Mouse (Mus musculus): ENCODE results near the gene Dnajb2. TPM values are rescaled to one million over a fixed set of nuclear protein-coding genes. Genes with fewer than 3 reads are reported as not detected.
A peak's percentile ranks its signal among the peaks of the same experiment; 100 is the strongest.

The Dnajb2 gene
- total and polyA plus RNA-seq, 2 experiments from 2014 or later: 34.9 to 35.0 TPM

DNA sequence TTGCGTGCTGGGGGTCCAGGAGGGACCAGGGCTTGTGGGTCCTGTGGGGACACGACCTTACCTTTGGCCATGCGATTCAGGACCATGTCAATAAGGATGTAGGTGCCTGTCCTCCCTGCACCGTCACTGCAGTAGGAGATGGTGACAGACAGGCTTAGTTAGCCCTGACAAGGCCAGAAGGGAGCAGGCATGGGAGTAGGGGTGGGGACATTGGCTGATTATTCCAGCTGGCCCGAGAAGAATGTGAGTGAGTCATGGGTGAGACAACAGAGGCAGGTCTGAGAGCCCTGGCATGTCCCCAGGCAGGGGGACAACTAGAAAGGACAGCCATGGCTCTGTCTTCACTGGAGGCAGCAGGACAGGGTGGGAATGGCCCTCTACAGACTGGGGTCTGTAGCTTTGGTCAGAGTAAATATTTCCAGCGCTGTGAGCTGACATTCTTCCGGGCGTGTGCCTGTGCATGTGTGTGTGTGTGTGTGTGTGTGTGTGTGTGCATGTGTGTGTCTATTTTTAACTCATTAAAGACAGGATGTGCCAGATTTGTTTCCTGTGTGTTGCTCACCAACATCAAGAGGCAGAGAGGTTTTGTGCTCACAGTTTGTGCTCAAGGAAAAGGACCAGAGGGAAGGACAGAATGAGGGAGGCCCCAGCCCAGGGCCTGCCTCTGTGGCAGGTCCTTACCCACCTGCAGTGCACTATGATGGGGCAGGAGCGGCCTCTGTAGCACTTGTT lies 12.0 kb downstream of the Dnajb2 start:
- H3K9me3 ChIP-seq (replicated peaks; ENCODE audit: control insufficient read depth, low read length): no peaks in the 10 kb centered on the region
- H3K4me2 ChIP-seq (ENCODE audit: low read depth, low read length): no peak overlapping the region
- peak overlapping the region; percentile 28; the same call in 1 of the 2 replicates for H3K9ac ChIP-seq (replicated peaks; ENCODE audit: low read depth, low read length)
- peaks cover 26% of the 10 kb centered on the region for H3K4me1 ChIP-seq (ENCODE audit: control insufficient read depth, insufficient read depth)
- ATAC-seq (ENCODE audit: insufficient read depth, low read depth): peak; percentile 87
- H3K27me3 ChIP-seq (ENCODE audit: control insufficient read depth, insufficient read depth, low read length): no peaks in the 10 kb centered on the region
- peaks cover 13% of the 10 kb centered on the region for H3K36me3 ChIP-seq (replicated peaks; ENCODE audit: control insufficient read depth, insufficient read depth, low read length)
- DNase-seq (ENCODE audit: low spot score): peak; percentile 84
- 18% methylated on average over 9 of the region's 9 CpGs for WGBS
- H3K27ac ChIP-seq (ENCODE audit: low read depth): peak overlapping the region; percentile 95
- no peak overlapping the region for H3K4me3 ChIP-seq (ENCODE audit: low read depth, low read length)
- TF ChIP-seq EP300 (IDR thresholded peaks at IDR 0.05; ENCODE audit: low read depth) (no peak), CTCF (IDR thresholded peaks at IDR 0.05; ENCODE audit: low read depth) (no peak)

GRCm38 (mm10) chr1:75250498-75250897 lies 14.3 kb downstream of the Dnajb2 start:
- H3K4me2 ChIP-seq (ENCODE audit: low read depth, low read length): no peak overlapping the region
- H3K27me3 ChIP-seq (ENCODE audit: control insufficient read depth, insufficient read depth, low read length): no peaks in the 10 kb centered on the region
- no peaks in the 10 kb centered on the region for H3K9me3 ChIP-seq (replicated peaks; ENCODE audit: control insufficient read depth, low read length)
- peaks cover 26% of the 10 kb centered on the region for H3K4me1 ChIP-seq (ENCODE audit: control insufficient read depth, insufficient read depth)
- no peak overlapping the region for H3K4me3 ChIP-seq (ENCODE audit: low read depth, low read length)
- DNase-seq (ENCODE audit: low spot score): no peak
- 76% methylated on average over 3 of the region's 3 CpGs for WGBS
- no peak overlapping the region for H3K27ac ChIP-seq (ENCODE audit: low read depth)
- no peak for ATAC-seq (ENCODE audit: insufficient read depth, low read depth)
- no peaks in the 10 kb centered on the region for H3K36me3 ChIP-seq (replicated peaks; ENCODE audit: control insufficient read depth, insufficient read depth, low read length)
- no peak overlapping the region for H3K9ac ChIP-seq (replicated peaks; ENCODE audit: low read depth, low read length)
- no peak for TF ChIP-seq CTCF (IDR thresholded peaks at IDR 0.05; ENCODE audit: low read depth)
- no peak for TF ChIP-seq EP300 (IDR thresholded peaks at IDR 0.05; ENCODE audit: low read depth)

GRCm38 (mm10) chr1:75251112-75251970 lies 15.1 kb downstream of the Dnajb2 start:
- peaks cover 23% of the 10 kb centered on the region for H3K4me1 ChIP-seq (ENCODE audit: control insufficient read depth, insufficient read depth)
- no peak overlapping the region for H3K27ac ChIP-seq (ENCODE audit: low read depth)
- H3K4me2 ChIP-seq (ENCODE audit: low read depth, low read length): peak overlapping the region; percentile 53
- H3K9me3 ChIP-seq (replicated peaks; ENCODE audit: control insufficient read depth, low read length): no peaks in the 10 kb centered on the region
- peak overlapping the region; percentile 25 for H3K4me3 ChIP-seq (ENCODE audit: low read depth, low read length)
- no peaks in the 10 kb centered on the region for H3K27me3 ChIP-seq (ENCODE audit: control insufficient read depth, insufficient read depth, low read length)
- WGBS: 7% methylated on average over 21 of the region's 22 CpGs
- no peaks in the 10 kb centered on the region for H3K36me3 ChIP-seq (replicated peaks; ENCODE audit: control insufficient read depth, insufficient read depth, low read length)
- peak; percentile 58 for DNase-seq (ENCODE audit: low spot score)
- peak; percentile 71 for TF ChIP-seq CTCF (IDR thresholded peaks at IDR 0.05; ENCODE audit: low read depth)
- TF ChIP-seq EP300 (IDR thresholded peaks at IDR 0.05; ENCODE audit: low read depth): no peak
- peak; percentile 31 for ATAC-seq (ENCODE audit: insufficient read depth, low read depth)
- H3K9ac ChIP-seq (replicated peaks; ENCODE audit: low read depth, low read length): no peak overlapping the region

DNA sequence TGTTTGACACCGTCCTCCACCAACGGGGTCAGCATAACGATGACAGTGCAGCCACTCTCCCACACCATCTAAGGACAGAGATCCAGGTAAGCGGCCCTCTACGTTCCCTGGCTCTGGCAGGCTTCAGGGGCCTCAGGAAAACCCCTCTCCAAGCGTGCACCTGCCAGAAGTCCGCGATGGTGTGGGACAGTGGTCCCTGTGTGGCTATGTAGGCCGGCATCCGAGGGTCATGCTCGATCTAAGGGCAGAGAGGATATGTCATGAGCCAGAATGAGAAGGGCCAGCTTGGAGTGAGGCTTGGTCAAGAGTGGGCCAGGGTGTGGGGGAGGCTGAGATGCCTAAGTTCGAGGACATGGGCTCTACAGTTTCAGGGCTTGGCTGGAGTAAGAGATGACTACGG lies 16.1 kb downstream of the Dnajb2 start:
- DNase-seq (ENCODE audit: low spot score): no peak

DNA sequence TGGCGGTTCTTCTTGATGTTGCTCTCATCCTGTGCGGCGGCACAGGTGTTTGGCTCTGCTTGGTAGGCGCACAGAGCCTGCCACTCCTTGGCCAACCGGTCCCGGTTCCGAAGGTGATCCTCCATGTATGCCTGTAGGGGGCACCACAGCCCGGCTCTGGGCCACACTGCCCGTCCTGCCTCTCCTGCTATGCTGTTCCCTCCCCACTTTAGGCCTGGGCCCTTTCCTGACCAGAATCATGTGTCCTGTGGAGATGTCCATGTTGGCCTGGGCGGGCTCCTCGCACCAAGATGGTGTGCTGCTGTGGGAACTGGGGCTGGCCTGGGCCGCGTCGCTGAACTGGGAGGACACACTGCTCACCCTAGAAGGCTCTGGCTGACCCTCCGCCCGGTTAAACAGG lies 16.8 kb downstream of the Dnajb2 start:
- Histone ChIP-seq H3K4me3 (ENCODE audit: low read depth, low read length) (no peak overlapping the region), H3K36me3 (replicated peaks; ENCODE audit: control insufficient read depth, insufficient read depth, low read length) (no peaks in the 10 kb centered on the region), H3K27me3 (ENCODE audit: control insufficient read depth, insufficient read depth, low read length) (no peaks in the 10 kb centered on the region), H3K4me2 (ENCODE audit: low read depth, low read length) (no peak overlapping the region), H3K9ac (replicated peaks; ENCODE audit: low read depth, low read length) (no peak overlapping the region), H3K4me1 (ENCODE audit: control insufficient read depth, insufficient read depth) (peaks cover 6% of the 10 kb centered on the region), H3K27ac (ENCODE audit: low read depth) (no peak overlapping the region), H3K9me3 (replicated peaks; ENCODE audit: control insufficient read depth, low read length) (no peaks in the 10 kb centered on the region)
- TF ChIP-seq EP300 (IDR thresholded peaks at IDR 0.05; ENCODE audit: low read depth): no peak
- ATAC-seq (ENCODE audit: insufficient read depth, low read depth): no peak
- DNase-seq (ENCODE audit: low spot score): no peak
- WGBS: 65% methylated on average over 16 of the region's 16 CpGs

More for the DNA sequence above, 16.1 kb downstream of the Dnajb2 start:
- TF ChIP-seq EP300 (IDR thresholded peaks at IDR 0.05; ENCODE audit: low read depth) (no peak), CTCF (IDR thresholded peaks at IDR 0.05; ENCODE audit: low read depth) (no peak)
- no peaks in the 10 kb centered on the region for H3K27me3 ChIP-seq (ENCODE audit: control insufficient read depth, insufficient read depth, low read length)
- no peak overlapping the region for H3K4me3 ChIP-seq (ENCODE audit: low read depth, low read length)
- H3K4me2 ChIP-seq (ENCODE audit: low read depth, low read length): no peak overlapping the region
- no peak overlapping the region for H3K27ac ChIP-seq (ENCODE audit: low read depth)
- no peaks in the 10 kb centered on the region for H3K9me3 ChIP-seq (replicated peaks; ENCODE audit: control insufficient read depth, low read length)
- H3K4me1 ChIP-seq (ENCODE audit: control insufficient read depth, insufficient read depth): peaks cover 14% of the 10 kb centered on the region
- WGBS: 62% methylated on average over 13 of the region's 13 CpGs
- no peak for ATAC-seq (ENCODE audit: insufficient read depth, low read depth)
- no peak overlapping the region for H3K9ac ChIP-seq (replicated peaks; ENCODE audit: low read depth, low read length)
- H3K36me3 ChIP-seq (replicated peaks; ENCODE audit: control insufficient read depth, insufficient read depth, low read length): no peaks in the 10 kb centered on the region
